Mouse (Mus musculus): Measurements from ENCODE around the gene Rspry1. TPM values are rescaled to one million over a fixed set of nuclear protein-coding genes. Genes with fewer than 3 reads are reported as not detected.

Gene Rspry1
- polyA plus RNA-seq, 1 experiment from 2014 or later = 15.2 TPM

- Histone ChIP-seq H3K4me1 (replicated peaks; ENCODE audit: control insufficient read depth, insufficient read depth) (no peaks in the 10 kb centered on the region), H3K27me3 (ENCODE audit: control insufficient read depth, insufficient read depth, low read length) (no peaks in the 10 kb centered on the region), H3K4me2 (replicated peaks; ENCODE audit: low read depth) (no peak overlapping the region), H3K4me3 (ENCODE audit: low read depth, low read length) (no peak overlapping the region), H3K9ac (ENCODE audit: low read length) (no peak overlapping the region), H3K36me3 (ENCODE audit: control insufficient read depth, insufficient read depth, low read length) (peaks cover 19% of the 10 kb centered on the region), H3K9me3 (ENCODE audit: control insufficient read depth, low read length) (no peaks in the 10 kb centered on the region), H3K27ac (replicated peaks) (no peak overlapping the region)
- no peak for DNase-seq (ENCODE audit: low spot score)
- TF ChIP-seq CTCF (IDR thresholded peaks at IDR 0.05; ENCODE audit: low read depth) = no peak
- TF ChIP-seq EP300 (optimal IDR thresholded peaks at IDR 0.05) = no peak
- ATAC-seq (ENCODE audit: low FRiP score, low TSS enrichment) = no peak
- WGBS = 94% methylated on average over 3 of the region's 3 CpGs
Observed at GRCm38 (mm10) chr8:94646165-94646564, 44.4 kb downstream of the Rspry1 start.

DNA sequence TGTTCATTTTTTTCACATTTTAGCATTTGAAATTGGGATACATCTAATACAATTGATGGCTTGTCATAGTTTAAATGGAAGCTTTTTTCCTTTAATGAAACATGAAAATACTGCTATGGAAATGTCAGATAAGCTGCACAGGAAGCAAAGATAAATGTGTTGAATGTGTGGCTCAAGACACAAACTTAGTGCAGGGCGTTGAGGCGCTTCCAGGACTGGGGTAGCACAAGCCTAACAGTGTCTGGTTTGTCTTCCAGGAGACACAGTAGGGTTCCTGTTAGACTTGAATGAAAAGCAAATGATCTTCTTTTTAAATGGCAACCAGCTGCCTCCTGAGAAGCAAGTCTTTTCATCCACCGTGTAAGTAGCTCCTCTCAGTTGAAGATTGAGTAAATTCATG is 47.8 kb downstream of the Rspry1 start:
- 80% methylated on average over 3 of the region's 3 CpGs for WGBS
- no peak overlapping the region for H3K4me3 ChIP-seq (ENCODE audit: low read depth, low read length)
- H3K36me3 ChIP-seq (ENCODE audit: control insufficient read depth, insufficient read depth, low read length) = peaks cover 14% of the 10 kb centered on the region
- ATAC-seq (ENCODE audit: low FRiP score, low TSS enrichment) (no peak), DNase-seq (ENCODE audit: low spot score) (no peak)
- no peaks in the 10 kb centered on the region for H3K9me3 ChIP-seq (ENCODE audit: control insufficient read depth, low read length)
- no peak overlapping the region for H3K27ac ChIP-seq (replicated peaks)
- H3K9ac ChIP-seq (ENCODE audit: low read length) = no peak overlapping the region
- TF ChIP-seq EP300 (optimal IDR thresholded peaks at IDR 0.05) (no peak), CTCF (IDR thresholded peaks at IDR 0.05; ENCODE audit: low read depth) (no peak)
- no peaks in the 10 kb centered on the region for H3K4me1 ChIP-seq (replicated peaks; ENCODE audit: control insufficient read depth, insufficient read depth)
- H3K4me2 ChIP-seq (replicated peaks; ENCODE audit: low read depth) = no peak overlapping the region
- H3K27me3 ChIP-seq (ENCODE audit: control insufficient read depth, insufficient read depth, low read length) = no peaks in the 10 kb centered on the region

DNA sequence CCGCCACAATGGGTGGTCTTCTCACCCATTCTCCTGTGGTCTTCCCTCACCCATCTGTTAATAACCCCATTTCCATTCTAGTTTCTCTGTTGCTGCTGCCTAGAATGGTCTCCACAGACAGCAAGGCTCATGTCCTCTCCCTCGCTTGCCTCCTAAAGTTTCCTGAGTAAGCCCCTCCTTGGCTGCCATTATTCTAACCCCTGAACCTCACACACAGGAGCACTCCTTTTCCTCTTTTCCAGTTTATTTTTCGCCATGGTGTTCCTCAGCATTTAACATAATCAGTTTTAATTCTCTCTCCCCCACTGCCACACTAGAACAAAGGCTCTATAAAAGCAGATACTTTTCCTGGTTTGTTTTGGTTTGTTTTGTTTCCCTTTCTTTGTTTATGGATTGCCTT is 51.2 kb downstream of the Rspry1 start:
- Histone ChIP-seq H3K27ac (replicated peaks) (no peak overlapping the region), H3K4me1 (replicated peaks; ENCODE audit: control insufficient read depth, insufficient read depth) (no peaks in the 10 kb centered on the region), H3K4me2 (replicated peaks; ENCODE audit: low read depth) (no peak overlapping the region), H3K9me3 (ENCODE audit: control insufficient read depth, low read length) (no peaks in the 10 kb centered on the region), H3K9ac (ENCODE audit: low read length) (no peak overlapping the region), H3K36me3 (ENCODE audit: control insufficient read depth, insufficient read depth, low read length) (peaks cover 10% of the 10 kb centered on the region), H3K27me3 (ENCODE audit: control insufficient read depth, insufficient read depth, low read length) (no peaks in the 10 kb centered on the region), H3K4me3 (ENCODE audit: low read depth, low read length) (no peak overlapping the region)
- DNase-seq (ENCODE audit: low spot score) = no peak
- ATAC-seq (ENCODE audit: low FRiP score, low TSS enrichment) = no peak
- 94% methylated on average over 3 of the region's 3 CpGs for WGBS
- TF ChIP-seq EP300 (optimal IDR thresholded peaks at IDR 0.05) (no peak), CTCF (IDR thresholded peaks at IDR 0.05; ENCODE audit: low read depth) (no peak)

DNA sequence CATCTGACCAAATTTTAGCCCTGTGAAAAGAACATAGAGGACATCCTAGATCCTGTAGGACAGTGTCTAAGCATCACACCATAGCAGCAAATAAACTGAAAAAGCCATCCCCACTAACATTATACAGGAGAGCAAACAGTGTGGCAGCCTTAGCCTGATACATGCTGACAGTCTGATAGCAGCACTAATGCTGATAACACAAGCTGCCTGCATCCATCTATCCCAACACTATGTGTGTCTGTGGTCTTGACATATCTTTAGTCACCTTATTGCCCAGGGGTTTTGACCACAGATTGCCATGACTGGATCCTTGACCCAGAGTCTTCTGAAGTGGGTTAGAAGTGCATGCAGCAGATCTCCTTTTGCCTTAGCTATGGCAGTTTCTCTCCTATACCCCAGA is 53.3 kb downstream of the Rspry1 start:
- ATAC-seq (ENCODE audit: low FRiP score, low TSS enrichment) (no peak), DNase-seq (ENCODE audit: low spot score) (no peak)
- Histone ChIP-seq H3K27ac (replicated peaks) (no peak overlapping the region), H3K4me2 (replicated peaks; ENCODE audit: low read depth) (no peak overlapping the region), H3K4me1 (replicated peaks; ENCODE audit: control insufficient read depth, insufficient read depth) (no peaks in the 10 kb centered on the region), H3K9me3 (ENCODE audit: control insufficient read depth, low read length) (no peaks in the 10 kb centered on the region), H3K36me3 (ENCODE audit: control insufficient read depth, insufficient read depth, low read length) (peaks cover 10% of the 10 kb centered on the region), H3K4me3 (ENCODE audit: low read depth, low read length) (no peak overlapping the region), H3K27me3 (ENCODE audit: control insufficient read depth, insufficient read depth, low read length) (no peaks in the 10 kb centered on the region), H3K9ac (ENCODE audit: low read length) (no peak overlapping the region)
- TF ChIP-seq EP300 (optimal IDR thresholded peaks at IDR 0.05) (no peak), CTCF (IDR thresholded peaks at IDR 0.05; ENCODE audit: low read depth) (no peak)

- no peak overlapping the region for H3K4me3 ChIP-seq (ENCODE audit: low read depth, low read length)
- TF ChIP-seq EP300 (optimal IDR thresholded peaks at IDR 0.05) (no peak), CTCF (IDR thresholded peaks at IDR 0.05; ENCODE audit: low read depth) (peak; percentile 57)
- H3K27me3 ChIP-seq (ENCODE audit: control insufficient read depth, insufficient read depth, low read length) = no peaks in the 10 kb centered on the region
- DNase-seq (ENCODE audit: low spot score) (no peak), ATAC-seq (ENCODE audit: low FRiP score, low TSS enrichment) (no peak)
- no peaks in the 10 kb centered on the region for H3K4me1 ChIP-seq (replicated peaks; ENCODE audit: control insufficient read depth, insufficient read depth)
- 83% methylated on average over 2 of the region's 2 CpGs for whole genome bisulfite sequencing
- no peaks in the 10 kb centered on the region for H3K9me3 ChIP-seq (ENCODE audit: control insufficient read depth, low read length)
- no peak overlapping the region for H3K27ac ChIP-seq (replicated peaks)
- H3K4me2 ChIP-seq (replicated peaks; ENCODE audit: low read depth) = no peak overlapping the region
- peaks cover 10% of the 10 kb centered on the region for H3K36me3 ChIP-seq (ENCODE audit: control insufficient read depth, insufficient read depth, low read length)
- H3K9ac ChIP-seq (ENCODE audit: low read length) = no peak overlapping the region
Observed at GRCm38 (mm10) chr8:94658031-94658430, 56.3 kb downstream of the Rspry1 start.

- H3K27ac ChIP-seq (replicated peaks) = peak overlapping the region; percentile 45; the same call in 1 of the 2 replicates
- H3K4me1 ChIP-seq (replicated peaks; ENCODE audit: control insufficient read depth, insufficient read depth) = no peaks in the 10 kb centered on the region
- no peak overlapping the region for H3K4me3 ChIP-seq (ENCODE audit: low read depth, low read length)
- H3K27me3 ChIP-seq (ENCODE audit: control insufficient read depth, insufficient read depth, low read length) = no peaks in the 10 kb centered on the region
- H3K9me3 ChIP-seq (ENCODE audit: control insufficient read depth, low read length) = no peaks in the 10 kb centered on the region
- DNase-seq (ENCODE audit: low spot score) (peak; percentile 76), ATAC-seq (ENCODE audit: low FRiP score, low TSS enrichment) (peak; percentile 95)
- 67% methylated on average over 4 of the region's 4 CpGs for WGBS
- no peak overlapping the region for H3K4me2 ChIP-seq (replicated peaks; ENCODE audit: low read depth)
- H3K9ac ChIP-seq (ENCODE audit: low read length) = no peak overlapping the region
- peaks cover 5% of the 10 kb centered on the region; the same call in 1 of the 2 replicates for H3K36me3 ChIP-seq (ENCODE audit: control insufficient read depth, insufficient read depth, low read length)
- no peak for TF ChIP-seq CTCF (IDR thresholded peaks at IDR 0.05; ENCODE audit: low read depth)
- no peak for TF ChIP-seq EP300 (optimal IDR thresholded peaks at IDR 0.05)
Observed at GRCm38 (mm10) chr8:94660418-94660817, 58.7 kb downstream of the Rspry1 start.

Measured in stomach, postnatal 0 days (tissue).